Mouse (Mus musculus) neutrophil, adult 5-6 weeks (primary cell): ENCODE results near the gene Wfikkn2. TPM values are rescaled to one million over a fixed set of nuclear protein-coding genes. Genes with fewer than 3 reads are reported as not detected.

Experiments used
- ATAC-seq: fragments of 151-379, 151-347 bp; 2 replicates; pipeline ENCODE4 v1.8.0; 2017; ENCODE audit warnings: mild to moderate bottlenecking, moderate TSS enrichment; ENCODE audit not compliant: insufficient number of reproducible peaks, poor library complexity, low FRiP score, severe bottlenecking; ENCODE audit errors: extremely low read depth
- total RNA-seq: library from RNA; stranded (forward); fragments of 200-1000 nt; gene quantifications from 2 replicates; pipeline ENCODE4 v1.2.3, GENCODE M21; 2017

Wfikkn2 gene
- 0.61 and 0.70 TPM in 2 replicates for total RNA-seq

DNA sequence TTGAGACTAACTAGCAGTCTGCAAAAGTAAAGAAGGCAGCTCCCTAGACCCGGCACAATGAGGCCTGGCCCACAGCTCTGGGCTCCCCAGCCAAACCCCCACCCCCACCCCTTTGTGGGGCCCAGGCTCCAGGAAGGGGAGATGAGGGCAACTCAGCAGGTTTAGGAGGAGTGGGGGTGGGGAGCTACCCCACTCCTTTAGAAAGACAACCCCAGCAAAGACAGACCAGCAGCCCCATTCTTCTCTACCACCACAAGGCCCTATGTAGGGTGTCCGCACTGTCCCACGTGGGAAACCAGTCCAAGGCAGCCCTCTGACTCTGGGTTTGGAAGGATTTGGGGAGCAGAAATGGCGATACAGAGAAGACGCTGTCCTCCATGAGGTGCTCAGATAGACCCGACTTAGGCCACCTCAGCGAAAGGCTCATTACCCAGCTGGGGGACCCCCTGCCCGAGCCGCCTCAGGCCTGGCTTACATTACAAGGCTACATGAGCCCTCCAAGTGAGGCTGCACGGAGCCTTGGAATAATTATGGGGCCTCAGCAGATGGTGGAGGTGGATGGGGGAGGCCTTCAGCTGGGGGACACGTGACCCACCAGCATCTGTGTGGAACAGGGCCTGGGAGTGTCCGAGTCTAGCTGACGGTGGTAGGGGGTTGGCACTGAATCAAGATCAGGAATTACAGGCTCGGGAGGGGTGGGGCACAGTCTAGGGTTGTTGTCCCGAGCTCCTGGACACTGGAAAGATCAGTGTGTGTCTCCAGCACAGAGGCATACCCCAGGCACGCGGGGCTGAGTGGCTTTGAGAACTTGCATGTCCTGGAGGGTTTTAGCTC lies at the start of gene Wfikkn2:
Gene Wfikkn2, minus strand, starts transcription at position 51 of the 834 bp plus-strand sequence.
- no peak for ATAC-seq

DNA sequence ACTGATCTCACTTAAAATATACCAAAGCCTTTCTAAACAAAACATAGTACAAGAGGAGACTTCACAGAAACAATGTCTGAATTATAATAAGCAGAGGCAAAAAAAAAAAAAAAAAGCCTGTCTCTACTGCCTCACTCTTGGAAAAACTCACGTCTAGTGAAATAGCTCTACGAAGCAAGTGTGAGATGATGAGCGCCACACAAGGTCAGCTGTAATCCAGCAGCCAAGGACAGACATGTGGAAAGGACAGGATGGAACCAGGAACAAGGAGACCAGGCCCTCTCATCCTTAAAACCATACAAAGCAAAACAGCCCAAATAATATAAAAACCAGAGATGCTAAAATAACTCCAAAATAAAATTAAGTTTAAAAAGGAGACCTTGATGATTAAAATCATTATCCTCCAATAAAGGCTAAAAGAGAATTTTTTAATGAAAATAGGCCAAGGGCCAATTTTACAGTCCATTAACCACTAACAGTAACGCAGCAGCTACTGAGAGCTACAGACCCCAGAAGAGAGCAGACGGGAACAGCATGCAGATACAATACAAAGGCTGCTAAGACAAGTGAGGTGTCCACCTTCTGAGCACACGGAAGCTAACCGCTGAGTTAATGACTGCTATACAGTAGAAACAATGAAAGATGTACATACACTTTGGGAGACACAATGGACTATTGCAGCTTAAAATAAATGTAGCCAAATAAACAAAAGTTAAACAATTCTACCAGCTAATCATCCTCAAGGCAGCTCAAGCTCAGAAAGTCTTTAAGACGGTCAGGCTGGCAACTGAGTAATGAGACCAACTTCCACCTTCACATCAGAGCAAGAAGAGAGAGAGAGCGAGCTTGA lies 49.4 kb upstream of the Wfikkn2 start:
- no peak for ATAC-seq

GRCm38 (mm10) chr11:94290062-94290740 lies 44.4 kb upstream of the Wfikkn2 start:
- ATAC-seq = no peak

- ATAC-seq = no peak
Observed at GRCm38 (mm10) chr11:94287105-94287504, 41.3 kb upstream of the Wfikkn2 start.

- ATAC-seq = no peak
Observed at GRCm38 (mm10) chr11:94285886-94286574, 40.2 kb upstream of the Wfikkn2 start.

- no peak for ATAC-seq
Observed at GRCm38 (mm10) chr11:94283536-94284099, 37.8 kb upstream of the Wfikkn2 start.

DNA sequence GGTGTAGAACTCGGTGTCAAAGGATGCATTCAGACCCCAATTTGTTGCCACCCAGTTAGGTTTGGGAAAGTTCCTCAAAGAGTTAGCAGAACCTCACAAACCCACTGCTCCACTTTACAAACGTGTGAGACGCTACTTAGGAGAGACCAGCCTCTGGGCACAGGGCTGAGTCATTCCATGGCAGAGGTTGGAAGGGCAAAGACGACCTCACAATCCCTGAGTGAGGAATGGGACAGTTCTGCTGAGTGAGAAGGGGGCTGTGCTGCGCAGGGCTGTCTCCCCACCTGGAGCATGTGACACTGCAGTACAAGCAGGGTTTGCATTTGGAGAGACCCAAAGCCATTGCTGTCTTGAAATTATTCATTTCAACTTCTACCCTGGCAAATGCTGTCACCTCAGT lies 36.5 kb upstream of the Wfikkn2 start:
- ATAC-seq = no peak

- no peak for ATAC-seq
Observed at GRCm38 (mm10) chr11:94281199-94282181, 35.7 kb upstream of the Wfikkn2 start, which contains the start of gene Gm21885. Gene Gm21885, plus strand, starts transcription at chr11:94281873.

- ATAC-seq = peak; percentile 81
Observed at GRCm38 (mm10) chr11:94276869-94277337, 31.1 kb upstream of the Wfikkn2 start.

DNA sequence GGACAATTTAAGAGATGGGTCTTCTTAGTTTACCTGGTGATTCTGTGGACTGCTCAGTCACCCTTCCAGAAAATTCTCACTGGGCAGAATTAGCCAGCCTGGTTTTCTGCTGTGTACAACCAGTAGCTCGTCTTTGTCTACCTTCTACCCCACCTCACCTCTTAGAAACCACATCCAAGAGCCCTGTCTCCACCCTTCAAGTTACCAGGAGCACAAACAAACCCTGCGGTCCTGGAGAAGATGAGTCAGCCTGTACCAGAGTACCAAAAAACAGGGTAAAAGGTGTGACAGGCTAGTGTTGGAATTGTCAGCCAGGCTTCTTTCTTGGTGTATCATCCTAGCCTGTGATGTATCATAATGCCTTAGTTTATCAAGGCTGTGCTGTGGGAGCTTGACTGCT lies 29.9 kb upstream of the Wfikkn2 start:
- ATAC-seq = no peak

DNA sequence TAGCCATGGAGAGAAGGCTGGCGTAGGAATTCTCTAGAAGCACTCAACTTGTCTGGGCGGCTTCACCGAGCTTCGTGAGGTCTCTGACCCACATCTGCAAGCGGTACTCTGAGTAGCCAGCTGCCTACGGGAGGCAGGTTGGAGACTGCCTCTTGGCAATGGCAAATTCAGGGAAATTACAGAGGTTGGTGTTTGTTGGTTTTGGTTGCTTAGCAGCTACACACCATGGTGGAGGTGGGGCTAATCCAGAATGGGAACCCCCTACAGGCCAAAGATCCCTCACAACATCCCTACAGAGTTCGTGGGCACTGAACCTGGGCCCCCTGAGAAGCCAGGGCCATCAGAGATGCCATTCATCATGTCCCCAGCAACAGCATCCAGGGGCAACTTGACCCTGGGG lies 29.4 kb upstream of the Wfikkn2 start:
- ATAC-seq = no peak

DNA sequence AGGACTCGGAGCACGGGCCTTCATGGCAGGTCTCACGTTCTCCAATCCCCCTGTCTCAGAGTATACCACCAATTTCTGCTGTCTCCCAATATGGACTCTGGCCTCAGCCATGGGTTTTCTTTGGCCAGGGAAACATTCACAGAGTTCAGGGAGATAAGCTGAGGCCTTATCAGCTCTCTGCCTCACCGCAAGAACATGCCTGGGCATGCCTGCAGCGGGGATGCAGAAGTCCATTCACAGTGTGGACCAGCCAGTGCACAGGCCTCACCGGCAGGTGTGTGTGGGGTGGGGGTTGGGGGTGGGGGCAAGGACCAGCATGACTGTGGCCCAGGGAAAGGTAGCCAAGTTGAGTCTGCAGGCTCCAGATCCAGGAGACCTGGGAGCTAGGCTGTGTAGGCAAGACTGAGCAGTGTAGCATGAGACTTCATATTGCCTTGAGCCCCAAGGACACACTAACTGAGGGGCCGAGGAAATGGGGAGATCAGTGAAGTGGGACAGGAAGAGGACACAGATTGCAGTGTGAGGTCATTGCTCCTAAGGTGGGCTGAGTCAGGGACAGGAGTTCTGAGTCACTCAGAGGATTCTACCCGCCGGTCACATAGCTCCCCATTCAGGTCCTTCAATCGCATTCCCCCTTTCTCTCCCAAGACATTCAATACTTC lies 28.5 kb upstream of the Wfikkn2 start:
- ATAC-seq = no peak

- no peak for ATAC-seq
Observed at GRCm38 (mm10) chr11:94272960-94273927, 27.4 kb upstream of the Wfikkn2 start.

DNA sequence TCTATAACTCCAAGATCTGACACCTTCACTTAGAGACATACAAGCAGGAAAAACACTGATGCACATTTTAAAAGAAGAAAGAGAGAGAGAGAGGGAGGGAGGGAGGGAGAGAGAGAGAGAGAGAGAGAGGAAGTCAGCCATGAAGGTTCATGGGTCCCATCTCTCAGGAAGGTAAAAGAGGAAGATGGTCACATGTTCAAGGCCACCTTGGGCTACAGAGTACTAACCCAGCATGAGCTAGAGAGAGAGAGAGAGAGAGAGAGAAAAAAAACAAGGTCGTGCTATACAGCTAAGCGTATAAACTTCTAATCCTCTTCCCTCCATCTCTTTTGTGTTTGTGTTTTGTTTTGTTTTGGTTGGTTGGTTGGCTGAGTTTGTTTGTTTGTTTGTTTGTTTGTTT lies 25.2 kb upstream of the Wfikkn2 start:
- ATAC-seq = no peak

DNA sequence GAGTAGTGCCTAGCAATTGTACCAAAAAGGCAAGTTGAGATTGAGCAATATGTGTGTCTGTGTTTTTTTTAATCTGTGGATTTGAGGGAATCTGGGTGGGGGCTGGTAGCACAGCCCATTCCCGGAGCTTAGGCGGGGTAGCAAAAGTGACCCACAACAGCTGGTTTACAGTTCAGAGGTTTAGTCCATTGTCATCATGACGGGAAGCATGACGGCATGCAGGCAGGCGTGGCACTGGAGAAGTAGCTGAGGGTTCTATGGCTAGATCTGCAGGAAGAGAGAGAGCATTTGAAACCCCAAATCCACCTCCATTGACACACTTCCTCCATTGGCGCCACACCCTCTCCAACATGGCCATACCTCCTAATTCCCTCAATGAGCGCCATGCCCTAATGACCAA lies 24.1 kb upstream of the Wfikkn2 start:
- ATAC-seq = no peak

- ATAC-seq = no peak
Observed at GRCm38 (mm10) chr11:94268761-94269160, 23.0 kb upstream of the Wfikkn2 start.
